Mouse (Mus musculus): ENCODE measurements around the gene Aoc1.
"Not testable (repeated sequence)": the region's sequence is repeated elsewhere in the genome, so short reads cannot be mapped to it uniquely, and the experiment has no call there.

Aoc1 gene

GRCm38 (mm10) chr6:48861616-48862280 is 10.9 kb upstream of the Aoc1 start:
- no peak for DNase-seq (ENCODE audit: low spot score)

DNA sequence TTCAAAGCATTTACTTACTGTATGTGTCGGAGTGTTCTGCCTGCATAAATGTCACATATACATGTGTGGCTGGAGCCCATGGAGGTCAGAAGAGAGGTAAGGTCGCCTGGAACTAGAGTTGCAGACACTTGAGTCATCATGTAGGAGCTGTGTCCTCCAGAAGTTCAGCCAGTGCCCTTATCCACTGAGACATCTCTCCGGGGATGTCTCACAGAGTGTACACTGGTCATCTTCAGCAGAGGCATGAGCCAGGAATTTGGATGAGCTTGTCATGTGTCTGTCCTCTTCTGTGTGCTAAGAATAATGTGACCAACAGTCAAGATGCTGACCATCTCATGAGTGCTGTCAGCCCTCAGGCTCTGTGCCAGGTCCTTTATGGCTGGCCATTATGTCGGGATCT is 9.9 kb upstream of the Aoc1 start:
- no peak for DNase-seq (ENCODE audit: low spot score)

DNA sequence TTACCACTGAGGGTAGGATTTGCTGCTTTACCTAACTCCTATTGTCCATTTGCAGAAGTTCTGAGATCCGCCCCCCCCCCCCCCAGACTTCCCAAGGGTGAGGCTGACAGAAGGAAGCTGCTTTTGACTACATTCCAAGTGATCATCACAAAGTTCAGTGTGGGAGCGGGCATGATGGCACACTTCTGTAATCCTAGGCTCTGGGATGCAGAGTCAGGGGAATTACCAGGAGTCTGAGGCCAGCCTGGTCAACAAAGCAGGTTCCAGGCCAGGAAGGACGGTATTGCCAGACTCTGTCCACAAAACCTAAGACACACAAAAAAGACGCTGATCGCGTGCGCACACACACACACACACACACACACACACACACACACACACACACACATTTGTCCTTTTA is 9.2 kb upstream of the Aoc1 start:
- DNase-seq (ENCODE audit: low spot score), result no peak

DNA sequence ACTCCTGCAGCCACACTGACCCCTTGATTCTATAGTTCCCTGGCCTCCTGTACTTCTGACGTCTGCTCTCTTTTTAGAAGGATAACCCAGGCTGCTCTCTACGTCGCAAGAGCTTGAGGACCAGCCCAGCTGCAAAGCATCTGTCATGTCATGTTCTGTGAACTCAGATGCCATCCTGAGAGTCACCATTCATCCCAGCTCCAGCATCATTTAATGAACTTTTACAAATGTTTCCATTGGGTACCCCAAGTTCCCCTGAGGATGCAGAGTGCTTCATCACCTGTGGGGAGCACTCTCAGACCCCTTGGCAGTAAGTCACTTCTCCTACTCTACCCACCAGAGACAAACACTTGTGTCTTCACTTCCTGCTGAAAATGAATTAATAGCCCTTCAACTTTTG is 8.5 kb upstream of the Aoc1 start:
- DNase-seq (ENCODE audit: low spot score), result no peak

DNA sequence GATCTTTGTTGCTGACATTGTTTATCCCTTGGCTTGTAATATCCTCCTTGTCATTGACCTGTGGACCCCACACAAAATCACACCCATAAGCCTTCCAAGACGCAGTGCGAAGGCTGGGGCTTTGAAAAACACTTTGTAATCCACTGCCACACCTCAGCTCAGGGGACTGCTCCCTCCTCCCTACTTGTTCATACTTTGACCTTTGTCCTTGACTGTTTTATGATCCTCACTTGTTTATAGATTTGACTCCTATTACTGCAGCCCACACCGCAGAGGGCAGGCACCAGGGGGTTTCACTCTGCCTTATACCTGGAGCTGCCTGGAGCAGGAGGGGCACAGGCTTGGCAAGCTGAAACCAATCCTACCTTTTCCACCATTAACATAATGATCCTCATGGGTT is 8.0 kb upstream of the Aoc1 start:
- DNase-seq (ENCODE audit: low spot score), result no peak

- no peak for DNase-seq (ENCODE audit: low spot score)
Observed at GRCm38 (mm10) chr6:48865152-48865745, 7.4 kb upstream of the Aoc1 start.

DNA sequence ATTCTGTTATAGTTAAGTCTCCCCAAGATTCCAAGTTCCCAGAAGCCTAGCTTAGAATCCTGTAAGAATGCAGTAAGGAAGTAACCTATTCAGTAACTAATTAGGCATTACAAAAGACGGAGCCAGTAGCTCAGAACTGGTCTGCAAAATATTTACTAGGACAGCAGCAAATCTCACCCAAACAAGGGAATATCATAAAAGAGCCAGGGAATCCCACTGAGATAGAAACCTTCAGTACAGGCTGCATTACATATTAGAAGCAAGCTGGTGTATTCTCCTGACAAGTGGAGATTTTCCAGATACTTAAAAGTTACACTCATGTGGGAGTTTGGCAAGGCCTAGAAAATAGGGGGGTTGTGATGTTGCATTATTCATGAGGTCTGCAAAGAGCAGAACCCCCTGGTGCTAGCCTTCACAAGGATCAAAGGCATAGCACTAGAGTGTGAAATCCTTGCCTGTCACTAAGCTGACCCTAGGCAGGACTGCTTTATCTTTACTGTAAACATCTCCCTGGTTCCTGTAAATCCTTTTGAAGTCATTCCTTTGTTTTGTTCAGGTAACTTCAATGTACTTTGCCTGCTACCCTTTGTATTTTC is 6.2 kb upstream of the Aoc1 start:
- not testable (repeated sequence) for DNase-seq (ENCODE audit: low spot score)

DNA sequence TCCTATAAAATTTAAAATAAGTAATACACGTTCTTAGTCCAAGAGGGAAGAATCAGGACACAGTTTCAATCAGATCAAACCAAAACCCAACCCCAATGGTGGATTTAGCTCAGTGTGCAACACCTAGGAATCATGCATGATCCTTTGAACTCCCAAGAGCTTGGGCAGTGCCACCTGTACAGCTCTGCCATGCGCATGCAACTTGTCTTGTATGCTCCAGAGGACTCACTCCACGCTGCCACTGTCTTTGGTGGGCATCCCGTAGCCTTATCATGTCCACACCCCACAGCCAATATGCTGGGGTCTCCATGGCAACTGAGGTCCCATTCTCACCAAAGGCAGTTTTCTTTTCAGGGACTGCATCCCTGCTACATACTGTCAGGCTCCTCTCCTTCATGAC is 5.5 kb upstream of the Aoc1 start:
- no peak for DNase-seq (ENCODE audit: low spot score)

- DNase-seq (ENCODE audit: low spot score), result no peak
Observed at GRCm38 (mm10) chr6:48869774-48870173, 2.9 kb upstream of the Aoc1 start.

GRCm38 (mm10) chr6:48874576-48874975 is 1.9 kb downstream of the Aoc1 start:
- DNase-seq (ENCODE audit: low spot score), result no peak

GRCm38 (mm10) chr6:48875515-48875914 is 2.8 kb downstream of the Aoc1 start:
- DNase-seq (ENCODE audit: low spot score), result no peak

DNA sequence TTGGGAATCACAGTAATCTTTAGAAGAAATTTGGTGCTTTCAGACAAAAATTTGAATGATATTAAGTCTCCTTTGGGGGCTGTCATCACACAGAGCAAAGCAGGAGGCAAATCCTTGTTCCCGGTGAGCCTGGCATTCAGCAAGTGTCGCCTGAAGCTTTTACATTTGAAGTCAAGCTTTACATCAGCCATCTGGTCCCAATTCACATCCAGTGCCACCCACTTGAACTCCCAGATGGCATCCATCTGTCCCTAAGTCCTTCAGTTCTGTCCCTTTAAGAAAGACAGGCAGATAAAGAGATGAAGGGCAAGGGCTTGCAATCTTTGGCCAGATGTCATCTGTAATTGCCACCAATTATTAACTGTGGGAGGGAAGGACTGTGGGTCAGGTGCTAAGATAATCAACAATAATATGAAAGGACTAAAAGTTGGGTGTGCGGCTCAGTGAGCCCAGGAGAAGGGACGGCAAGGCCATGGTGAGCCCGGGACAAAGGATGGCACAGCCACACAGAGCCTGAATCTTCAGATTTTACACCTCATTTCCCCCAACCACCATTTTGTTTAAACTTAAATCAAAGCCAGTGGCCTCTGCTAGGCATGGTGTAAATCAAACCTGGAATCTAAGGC is 3.9 kb downstream of the Aoc1 start:
- no peak for DNase-seq (ENCODE audit: low spot score)

DNA sequence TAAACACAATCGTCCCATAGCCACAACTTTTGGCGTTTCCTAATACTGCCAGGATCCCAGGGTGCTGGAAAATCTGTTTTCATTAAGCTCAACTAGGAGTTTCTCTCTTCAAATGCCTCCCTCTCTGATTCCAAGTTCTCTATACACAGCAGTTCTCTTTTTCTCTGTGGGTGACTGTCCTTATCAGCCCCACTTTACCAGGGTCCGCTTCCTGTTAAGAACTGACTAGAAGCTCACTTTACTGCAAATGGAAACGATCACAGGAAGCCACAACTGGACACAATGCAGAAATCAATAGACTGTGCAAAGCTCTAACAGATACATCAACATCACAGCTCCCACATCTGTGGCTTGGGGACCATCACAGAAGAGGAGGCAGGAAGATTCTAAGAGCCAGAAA is 21.5 kb downstream of the Aoc1 start:
- DNase-seq (ENCODE audit: low spot score), result no peak

DNA sequence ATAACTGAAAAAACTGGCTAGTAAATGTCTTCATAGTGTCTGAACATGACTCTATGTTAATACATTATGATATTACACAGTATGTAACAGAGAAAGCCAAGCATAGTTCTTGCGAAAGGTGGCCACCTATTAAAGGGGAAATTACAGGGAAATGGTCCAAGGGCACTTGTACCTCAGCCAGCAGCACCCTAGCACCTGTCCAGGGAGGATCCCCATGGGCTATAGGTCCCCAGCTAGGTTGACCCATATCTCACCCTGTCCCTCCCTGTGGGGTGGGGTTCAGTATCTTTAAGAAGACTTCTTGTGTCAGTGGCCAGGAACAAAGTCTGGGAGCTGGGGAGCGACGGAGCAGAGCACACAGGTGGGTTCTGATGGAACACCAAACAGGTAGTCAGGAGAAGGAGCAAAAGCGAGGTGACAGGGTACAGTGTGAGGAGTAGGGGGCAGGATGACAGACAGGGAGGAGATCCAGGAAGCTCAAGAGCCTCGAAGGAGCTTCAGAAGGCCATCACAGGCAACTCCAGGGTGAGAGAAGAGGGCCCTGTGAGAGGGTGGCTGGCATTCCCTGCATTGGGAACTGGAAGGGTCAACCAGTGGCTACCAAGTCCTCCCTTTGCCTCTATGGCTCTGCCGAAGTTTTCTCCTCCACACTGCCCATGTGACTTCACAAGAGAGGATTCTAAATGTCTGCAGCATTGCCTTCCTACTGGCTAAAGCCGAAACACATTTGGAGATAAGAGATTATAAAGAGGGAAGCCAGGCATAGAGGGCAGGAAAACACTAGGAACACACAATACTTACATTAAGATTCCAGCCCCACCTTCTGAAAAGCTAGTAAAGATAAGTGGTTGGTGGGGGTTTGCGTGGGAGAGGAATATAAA is 22.5 kb downstream of the Aoc1 start:
- DNase-seq (ENCODE audit: low spot score), result no peak

DNA sequence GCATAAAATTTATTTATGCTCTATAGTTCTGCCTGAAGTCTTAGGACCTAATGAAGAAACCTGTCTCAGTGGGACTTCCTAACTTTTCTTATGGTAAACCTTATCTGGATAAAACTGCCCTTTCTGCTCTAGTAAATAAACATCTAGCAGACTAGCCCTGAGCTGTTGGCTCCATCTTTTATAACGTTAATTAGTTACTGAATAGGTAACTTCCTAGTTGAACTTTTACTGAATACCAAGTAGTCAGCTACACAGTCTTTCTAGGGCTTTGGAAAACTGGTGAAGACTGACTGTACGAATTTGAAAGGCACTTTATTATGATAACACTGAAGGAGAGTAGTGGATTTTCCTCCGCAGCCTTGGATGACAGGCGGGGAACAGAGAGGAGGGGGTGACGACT is 23.2 kb downstream of the Aoc1 start:
- DNase-seq (ENCODE audit: low spot score), result no peak

DNA sequence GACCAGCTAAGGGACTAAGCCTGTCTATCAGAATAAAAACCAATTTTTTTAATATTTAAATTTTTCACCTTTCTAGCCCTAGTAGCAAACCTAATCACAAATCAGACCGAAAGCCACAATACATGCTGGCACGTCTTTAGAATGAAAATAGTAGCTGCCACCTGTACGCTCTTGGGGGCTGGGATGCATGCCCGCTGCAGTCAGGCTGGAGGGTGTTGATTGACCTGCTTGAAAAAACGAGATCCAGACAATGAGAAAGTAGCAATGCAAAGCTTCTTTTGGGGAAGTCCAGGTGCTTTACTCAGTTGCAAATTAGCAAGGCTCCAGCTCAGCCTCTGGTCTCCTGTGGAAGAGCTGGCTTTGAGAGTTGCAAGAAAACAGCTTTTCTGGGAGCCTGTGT is 24.3 kb downstream of the Aoc1 start:
- DNase-seq (ENCODE audit: low spot score), result no peak

DNA sequence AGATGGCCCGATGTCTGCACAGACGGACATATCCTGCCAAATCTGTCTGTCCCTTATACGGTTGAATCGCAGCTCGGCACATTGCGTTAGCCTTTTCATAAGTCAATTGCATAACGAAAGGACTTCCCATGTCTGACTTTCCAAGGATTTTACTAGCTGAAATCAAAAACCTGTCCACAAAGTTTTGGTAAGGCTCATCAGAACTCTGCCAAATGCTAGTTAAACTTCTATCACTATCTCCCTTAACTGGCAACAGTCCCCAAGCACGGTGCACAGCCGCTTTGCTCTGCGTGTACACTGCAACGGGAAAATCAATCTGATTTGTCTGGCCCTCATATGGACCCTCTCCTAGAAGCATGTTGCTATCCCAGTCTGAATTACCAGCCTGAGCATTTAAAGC is 28.6 kb downstream of the Aoc1 start:
- DNase-seq (ENCODE audit: low spot score), result not testable (repeated sequence)

DNA sequence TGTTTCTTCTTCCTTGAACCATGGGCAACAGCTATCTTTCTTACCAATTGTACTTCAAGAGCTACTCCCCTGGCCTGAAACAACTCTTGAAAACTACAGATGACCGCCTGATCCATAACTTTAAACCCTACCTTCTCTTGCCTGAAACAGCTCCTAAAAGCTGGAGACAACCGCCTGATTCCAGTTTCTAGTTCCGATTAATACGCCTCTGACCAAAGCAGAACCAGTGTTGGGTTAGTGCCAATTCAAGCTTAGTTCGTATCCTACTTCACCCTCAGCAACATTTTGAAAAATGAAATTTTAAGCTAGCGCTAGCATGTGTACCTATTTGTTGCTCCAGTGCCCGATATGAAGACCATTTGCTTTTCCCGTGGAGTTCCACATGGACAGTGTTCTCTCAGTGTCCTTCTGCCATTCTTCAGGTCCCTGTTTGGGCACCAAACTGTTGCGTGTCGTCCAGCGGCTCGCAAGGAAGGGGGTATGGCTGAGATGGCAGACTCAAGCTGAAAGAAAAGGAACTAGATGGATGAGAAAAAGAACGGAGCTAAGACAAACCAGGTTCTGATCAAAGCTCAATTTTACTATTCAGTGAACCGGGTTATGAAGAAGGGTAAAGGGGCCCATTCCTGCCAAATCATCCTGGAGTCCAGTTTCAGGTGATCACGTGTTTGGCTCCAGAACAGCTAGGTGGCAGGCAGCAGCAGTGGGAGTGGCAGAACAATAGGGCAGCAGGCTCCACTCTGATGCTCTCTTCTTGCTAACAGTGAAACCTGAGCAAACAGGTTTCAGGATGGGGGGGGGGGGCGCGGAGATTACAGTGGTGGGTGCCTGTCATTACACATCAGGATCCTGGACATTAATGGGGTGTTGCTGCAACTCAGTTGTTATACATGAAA is 30.1 kb downstream of the Aoc1 start:
- no peak for DNase-seq (ENCODE audit: low spot score)

GRCm38 (mm10) chr6:48903437-48903836 is 30.7 kb downstream of the Aoc1 start:
- no peak for DNase-seq (ENCODE audit: low spot score)

DNA sequence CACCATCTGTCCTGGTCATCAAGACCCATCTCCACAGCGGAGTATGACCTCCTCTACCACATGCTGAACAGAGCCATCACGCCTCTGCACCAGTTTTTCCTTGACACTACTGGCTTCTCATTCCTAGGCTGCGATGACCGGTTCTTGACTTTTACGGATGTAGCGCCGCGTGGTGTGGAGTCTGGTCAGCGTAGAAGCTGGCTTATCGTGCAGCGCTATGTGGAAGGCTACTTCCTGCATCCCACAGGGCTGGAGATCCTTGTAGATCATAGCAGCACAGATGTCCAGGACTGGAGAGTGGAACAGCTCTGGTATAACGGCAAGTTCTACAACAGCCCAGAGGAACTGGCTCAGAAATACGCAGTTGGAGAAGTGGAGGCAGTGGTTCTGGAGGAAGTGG is 32.9 kb downstream of the Aoc1 start:
- no peak for DNase-seq (ENCODE audit: low spot score)

- no peak for DNase-seq (ENCODE audit: low spot score)
Observed at GRCm38 (mm10) chr6:48906371-48906770, 33.7 kb downstream of the Aoc1 start.

Data from layer of hippocampus, adult 9-10 months (tissue).